Mouse (Mus musculus): ENCODE results near the gene Cul9.

DNA sequence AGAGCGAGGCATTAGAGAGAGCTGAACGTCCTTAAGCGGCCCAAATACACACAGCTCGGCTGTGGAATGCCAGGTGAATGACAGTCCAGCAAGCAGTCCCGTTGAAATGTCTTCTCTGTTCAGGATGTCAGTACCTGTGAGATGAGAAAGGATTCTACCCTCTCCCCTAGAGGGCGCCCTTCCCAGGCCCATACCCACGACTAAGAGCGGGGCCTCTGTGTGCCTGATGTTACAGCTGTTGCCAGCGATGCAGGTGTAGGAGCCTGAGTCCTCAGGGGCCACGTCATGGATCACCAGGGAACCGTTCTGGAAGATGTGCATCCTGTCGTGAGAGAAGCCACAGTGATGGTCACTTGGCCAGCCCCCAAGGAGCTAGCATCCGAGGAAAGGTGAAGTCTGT lies 29.9 kb upstream of the Cul9 start:
- TF ChIP-seq CTCF (conservative IDR thresholded peaks at IDR 0.05; ENCODE audit: low read length) = peak; percentile 57
- no peak for TF ChIP-seq NANOG (IDR thresholded peaks at IDR 0.05; ENCODE audit: borderline replicate concordance, low read length)
- no peak for TF ChIP-seq POU5F1 (IDR thresholded peaks at IDR 0.05; ENCODE audit: borderline replicate concordance, low read length)
